Mouse (Mus musculus): ENCODE data around the gene Wdr12. TPM values are rescaled to one million over a fixed set of nuclear protein-coding genes. Genes with fewer than 3 reads are reported as not detected.

The Wdr12 gene
- 18.2 TPM for polyA plus RNA-seq (2014; fragmentation: Illumina TruSeq; extraction: RNeasy Lipid Tissue Mini Kit (QIAGEN cat#74804); ENCODE audit: low read depth, low replicate concordance)

DNA sequence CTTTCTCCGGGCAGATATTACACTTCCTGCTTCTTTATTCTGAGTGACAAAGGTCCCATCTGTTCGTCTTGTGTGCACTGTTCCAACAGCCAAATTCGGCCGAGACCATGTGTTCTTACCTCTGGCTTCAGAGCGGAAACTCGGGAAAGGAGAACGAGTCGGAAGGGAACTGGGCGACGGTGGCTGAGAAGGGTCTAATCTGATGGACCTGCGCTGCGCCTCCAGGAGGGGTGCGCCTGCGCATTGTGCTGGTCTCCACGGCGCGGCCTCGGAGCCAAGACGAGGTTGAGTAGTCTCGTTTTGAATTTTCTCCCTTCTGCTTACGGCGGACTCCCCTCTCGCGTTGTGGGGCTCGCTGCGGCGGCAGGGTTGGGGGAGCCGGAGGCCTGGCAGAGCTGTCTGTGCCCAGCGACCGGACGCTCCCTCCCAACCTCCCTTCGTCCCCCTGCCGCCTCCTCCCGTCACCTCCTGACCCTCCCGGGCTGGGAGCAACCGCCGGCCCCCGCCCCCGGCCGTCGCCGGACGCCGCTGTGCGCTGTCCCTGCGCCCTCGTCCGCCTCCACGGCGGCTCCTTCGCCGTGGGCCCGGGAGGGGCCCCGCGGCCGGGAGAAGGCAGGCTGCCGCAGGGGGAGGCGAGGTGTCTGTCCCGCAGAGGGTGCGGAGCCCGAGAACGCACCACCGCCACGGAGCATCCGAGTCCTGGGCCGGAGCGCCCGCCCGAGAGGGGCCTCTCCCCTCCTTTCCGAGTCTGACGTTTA lies at the start of gene Wdr12, which contains the start of gene Carf:
TSS of gene Wdr12 (minus strand) at position 622 of the 758 bp plus-strand sequence.
TSS of gene Carf (plus strand) at position 224 of the 758 bp plus-strand sequence.

GRCm38 (mm10) chr1:60042796-60043469 lies 55.5 kb downstream of the Wdr12 start, which contains the start of gene Ica1l:
Ica1l (minus strand) TSS chr1:60043184.

Other genes starting within 250 kb of the Wdr12 start
- gene Fam117b, start 185.6 kb downstream of the Wdr12 start, polyA plus RNA-seq (2014; fragmentation: Illumina TruSeq; extraction: RNeasy Lipid Tissue Mini Kit (QIAGEN cat#74804); ENCODE audit: low read depth, low replicate concordance) = 39.6 TPM
- gene Ica1l, start 55.5 kb downstream of the Wdr12 start, polyA plus RNA-seq (2014; fragmentation: Illumina TruSeq; extraction: RNeasy Lipid Tissue Mini Kit (QIAGEN cat#74804); ENCODE audit: low read depth, low replicate concordance) = not detected
- 9.1 TPM for gene Carf, start 398 bp downstream of the Wdr12 start, polyA plus RNA-seq (2014; fragmentation: Illumina TruSeq; extraction: RNeasy Lipid Tissue Mini Kit (QIAGEN cat#74804); ENCODE audit: low read depth, low replicate concordance)
- gene Nbeal1, start 82.0 kb upstream of the Wdr12 start, polyA plus RNA-seq (2014; fragmentation: Illumina TruSeq; extraction: RNeasy Lipid Tissue Mini Kit (QIAGEN cat#74804); ENCODE audit: low read depth, low replicate concordance) = 47.5 TPM
- 41.6 TPM for gene Cyp20a1, start 244.7 kb upstream of the Wdr12 start, polyA plus RNA-seq (2014; fragmentation: Illumina TruSeq; extraction: RNeasy Lipid Tissue Mini Kit (QIAGEN cat#74804); ENCODE audit: low read depth, low replicate concordance)

Data from kidney, adult 10 weeks (tissue).